Mouse (Mus musculus): ENCODE measurements around the gene Msh3.

DNA sequence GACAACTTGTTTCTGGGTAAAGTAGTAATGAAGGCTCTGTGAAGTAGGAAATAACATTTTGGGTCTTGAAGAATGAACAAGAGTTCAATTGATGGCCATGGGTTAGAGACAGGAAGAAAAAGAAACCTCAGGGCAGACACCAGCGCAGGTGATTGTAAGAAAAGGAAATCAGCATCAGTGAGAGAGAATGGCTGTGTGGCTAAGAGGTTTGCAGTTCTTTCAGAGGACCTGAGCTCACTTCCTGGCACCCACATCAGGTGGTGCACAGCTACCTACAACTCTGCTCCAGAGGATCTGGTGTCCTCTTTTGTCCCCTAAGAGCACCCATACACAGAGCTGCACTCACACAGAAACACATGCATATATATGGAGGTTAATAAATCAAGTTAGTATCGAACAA is 110.1 kb downstream of the Msh3 start:
- TF ChIP-seq POLR2A (IDR thresholded peaks at IDR 0.05; ENCODE audit: insufficient read depth, low read depth, low read length): no peak
- TF ChIP-seq CTCF (IDR thresholded peaks at IDR 0.05; ENCODE audit: insufficient read depth, low read depth, low read length): no peak
